Mouse (Mus musculus) testis, adult 2 months (tissue): Measurements from ENCODE around the gene Il13ra2.
"Not testable (repeated sequence)": the region's sequence is repeated elsewhere in the genome, so short reads cannot be mapped to it uniquely, and the experiment has no call there.

ENCODE experiments used
- CTCF ChIP-seq: fragments of 200-500 bp; IDR thresholded peaks from 2 replicates; pipeline ENCODE4 v1.5.1; 2012; ENCODE audit warnings: low read depth, mild to moderate bottlenecking, inconsistent platforms, low read length, moderate library complexity; ENCODE audit not compliant: control insufficient read depth, insufficient read depth, insufficient replicate concordance
- POLR2A ChIP-seq: fragments of 200-500 bp; IDR thresholded peaks from 2 replicates; pipeline ENCODE4 v1.6.1; 2012; ENCODE audit warnings: low read depth, mild to moderate bottlenecking, inconsistent platforms, low read length, moderate library complexity; ENCODE audit not compliant: control insufficient read depth

DNA sequence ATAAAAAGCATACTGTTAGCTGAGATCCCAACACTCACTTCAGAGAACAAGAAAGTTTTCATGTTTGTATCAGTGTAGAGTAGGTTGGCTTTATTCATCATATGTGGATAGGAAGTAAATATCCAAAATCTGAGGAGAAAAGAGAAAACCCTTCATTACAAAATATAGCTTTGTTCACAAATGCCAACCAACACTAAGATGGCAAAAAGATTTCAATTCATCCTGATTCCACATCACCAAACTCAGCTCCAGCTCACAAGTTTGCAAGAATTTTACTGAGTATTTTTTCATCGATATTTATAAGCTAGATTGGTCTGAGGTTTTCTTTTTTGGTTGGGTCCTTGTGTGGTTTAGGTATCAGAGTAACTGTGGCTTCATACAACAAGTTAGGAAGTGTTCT lies 24.6 kb upstream of the Il13ra2 start, which contains the start of gene Vmn1r239-ps:
- TF ChIP-seq POLR2A, CTCF: not testable (repeated sequence)
